Mouse (Mus musculus) adrenal gland, postnatal 4 days (tissue): ENCODE measurements around the gene Plxnd1. TPM values are rescaled to one million over a fixed set of nuclear protein-coding genes. Genes with fewer than 3 reads are reported as not detected.

Source experiments
- DNase-seq, 2 experiments: peaks; one replicate each; pipeline ENCODE4 v3.0.0; 2021 to 2022; ENCODE audit warnings: low spot score in 2 of 2, mixed read lengths in 2 of 2
- total RNA-seq, 2 experiments: library from RNA; stranded (reverse); gene quantifications; 2 replicates each; pipeline ENCODE4 v1.2.3; 2021

The Plxnd1 gene
- total RNA-seq, 2 experiments from 2014 or later = 237 to 271 TPM

- DNase-seq = no peak
Observed at GRCm38 (mm10) chr6:115927292-115928242, 67.2 kb downstream of the Plxnd1 start.

GRCm38 (mm10) chr6:115926416-115926815 lies 68.4 kb downstream of the Plxnd1 start:
- no peak for DNase-seq

GRCm38 (mm10) chr6:115924829-115925228 lies 70.0 kb downstream of the Plxnd1 start:
- DNase-seq = no peak

- DNase-seq = no peak
Observed at GRCm38 (mm10) chr6:115919876-115920275, 74.9 kb downstream of the Plxnd1 start.

- DNase-seq = no peak
Observed at GRCm38 (mm10) chr6:115918615-115919014, 76.2 kb downstream of the Plxnd1 start.

GRCm38 (mm10) chr6:115916611-115917010 lies 78.2 kb downstream of the Plxnd1 start:
- DNase-seq = no peak

- DNase-seq = no peak
Observed at GRCm38 (mm10) chr6:115915601-115916445, 79.0 kb downstream of the Plxnd1 start.

- no peak for DNase-seq
Observed at GRCm38 (mm10) chr6:115914511-115915202, 80.1 kb downstream of the Plxnd1 start.

GRCm38 (mm10) chr6:115913482-115913881 lies 81.3 kb downstream of the Plxnd1 start:
- DNase-seq = no peak

GRCm38 (mm10) chr6:115911763-115912162 lies 83.0 kb downstream of the Plxnd1 start:
- no peak for DNase-seq

GRCm38 (mm10) chr6:115909940-115910339 lies 84.9 kb downstream of the Plxnd1 start:
- DNase-seq = no peak

- no peak for DNase-seq
Observed at GRCm38 (mm10) chr6:115909052-115909451, 85.8 kb downstream of the Plxnd1 start.

GRCm38 (mm10) chr6:115908421-115908982 lies 86.3 kb downstream of the Plxnd1 start:
- no peak for DNase-seq

- DNase-seq = no peak
Observed at GRCm38 (mm10) chr6:115906871-115907270, 87.9 kb downstream of the Plxnd1 start.

- DNase-seq = no peak
Observed at GRCm38 (mm10) chr6:115906455-115906854, 88.3 kb downstream of the Plxnd1 start.

- no peak for DNase-seq
Observed at GRCm38 (mm10) chr6:115905568-115905967, 89.2 kb downstream of the Plxnd1 start.

Other genes with a start within 250 kb of the Plxnd1 start
- 1 to 10 TPM; 1.2 to 1.5 TPM for gene Tmem40, start 232.6 kb downstream of the Plxnd1 start, total RNA-seq
- gene Cand2, start 220.5 kb downstream of the Plxnd1 start, total RNA-seq = 10 to 100 TPM; 23.4 to 24.2 TPM
- gene Rpl32, start 186.3 kb downstream of the Plxnd1 start, total RNA-seq = 1,000 to 10,000 TPM; 1,843 to 1,894 TPM
- 1 to 10 TPM in 1 of 2 experiments, under 1 TPM in 1; 0.96 to 1.9 TPM for gene Efcab12, start 156.6 kb downstream of the Plxnd1 start, total RNA-seq
- 1 to 10 TPM; 7.5 to 8.1 TPM for gene Mbd4, start 141.6 kb downstream of the Plxnd1 start, total RNA-seq
- 10 to 100 TPM; 23.5 to 25.6 TPM for gene Ift122, start 141.5 kb downstream of the Plxnd1 start, total RNA-seq
- 1 to 10 TPM in 1 of 2 experiments, under 1 TPM in 1; 0.70 to 1.1 TPM for gene Rho, start 63.3 kb downstream of the Plxnd1 start, total RNA-seq
- not detected for gene H1foo, start 50.1 kb downstream of the Plxnd1 start, total RNA-seq
- 10 to 100 TPM; 25.8 to 26.8 TPM for gene Tmcc1, start 198.5 kb upstream of the Plxnd1 start, total RNA-seq
- 10 to 100 TPM; 74.4 to 79.6 TPM for gene Washc2, start 213.0 kb upstream of the Plxnd1 start, total RNA-seq